9 mouse cellular contexts compared by ENCODE assay signal in the genomic region with DNA sequence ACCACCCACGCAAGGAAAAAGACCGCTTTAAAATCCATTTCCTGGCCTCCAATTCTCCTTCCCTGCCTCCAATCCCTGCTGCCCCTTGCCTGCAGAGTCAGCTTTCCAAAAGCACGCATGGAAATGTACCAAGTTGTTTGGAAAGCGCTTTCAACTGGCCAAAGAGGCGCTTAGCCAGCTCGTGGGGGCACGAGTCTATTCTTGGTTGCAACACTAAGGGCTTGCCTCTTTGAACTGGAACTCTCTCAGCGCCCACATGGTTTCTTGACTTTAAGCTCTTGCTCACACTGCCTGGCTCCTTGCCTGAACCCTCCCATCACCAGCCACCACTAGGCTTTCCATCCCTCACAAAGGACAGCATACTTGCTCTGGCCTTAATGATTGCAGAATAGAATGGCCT. TPM values are rescaled to one million over a fixed set of nuclear protein-coding genes. Genes with fewer than 3 reads are reported as not detected.
DNase-seq lines count a peak whose midpoint lies in the region; ATAC-seq lines count a peak whose summit lies in the region.
"Had no signal": no experiment of that assay in that cellular context is flagged by ENCODE, and none has a peak within 500 bp of the region (broad histone marks: within the 10 kb centered on the region; RNA-seq: fewer than 3 reads in every experiment).

No protein-coding gene starts in this region.

- peak overlapping the region; percentile 29; the same call in 1 of the 2 replicates for H3K9ac ChIP-seq in embryonic facial prominence, embryonic 11.5 days (replicated peaks; ENCODE audit: low read length)

- H3K27me3 ChIP-seq in embryonic facial prominence, embryonic 11.5 days (ENCODE audit: control insufficient read depth, insufficient read depth, low read length) = no peaks in the 10 kb centered on the region
- peaks cover 12% of the 10 kb centered on the region; the same call in 1 of the 2 replicates for H3K27me3 ChIP-seq in embryonic facial prominence, embryonic 10.5 days (replicated peaks; ENCODE audit: low read depth, poor library complexity, severe bottlenecking)

- no peak overlapping the region for H3K4me3 ChIP-seq in embryonic facial prominence, embryonic 11.5 days (ENCODE audit: low read depth, low read length)
- H3K4me3 ChIP-seq in embryonic facial prominence, embryonic 10.5 days = no peak overlapping the region

- H3K4me1 ChIP-seq in embryonic facial prominence, embryonic 11.5 days (ENCODE audit: control insufficient read depth, insufficient read depth, low read length) = no peaks in the 10 kb centered on the region; the same call in 1 of the 2 replicates
- peaks cover 19% of the 10 kb centered on the region for H3K4me1 ChIP-seq in embryonic facial prominence, embryonic 10.5 days

- H3K36me3 ChIP-seq in embryonic facial prominence, embryonic 11.5 days (replicated peaks; ENCODE audit: control insufficient read depth, insufficient read depth, low read depth, low read length) = no peaks in the 10 kb centered on the region
- no peaks in the 10 kb centered on the region for H3K36me3 ChIP-seq in embryonic facial prominence, embryonic 10.5 days (replicated peaks)

- DNase-seq in embryonic facial prominence, embryonic 11.5 days (ENCODE audit: low spot score) = no peak
- DNase-seq in embryonic facial prominence, embryonic 10.5 days (ENCODE audit: low spot score) = no peak
- DNase-seq in adipocyte (ENCODE audit: low spot score) = peak; percentile 99
- DNase-seq in gastrocnemius, postnatal 25 days = peak; percentile 80
- peak; percentile 28 for DNase-seq in kidney, postnatal 14 days
- peak; percentile 62 for DNase-seq in testis, postnatal 10 days (ENCODE audit: low spot score)
- no peak for DNase-seq in MN1 (ENCODE audit: low spot score)

- ATAC-seq in embryonic facial prominence, embryonic 11.5 days (replicated peaks; ENCODE audit: insufficient number of reproducible peaks, low FRiP score, low TSS enrichment, low read depth) = no peak
- ATAC-seq in erythroblast, adult 5-6 weeks (replicated peaks; ENCODE audit: low FRiP score, poor library complexity, severe bottlenecking) = no peak

- no peak overlapping the region for H3K4me2 ChIP-seq in embryonic facial prominence, embryonic 11.5 days (ENCODE audit: low read depth, low read length)

- WGBS in embryonic facial prominence, embryonic 11.5 days = 83% methylated on average over 8 of the region's 8 CpGs
- 84% methylated on average over 8 of the region's 8 CpGs for WGBS in embryonic facial prominence, embryonic 10.5 days

- no peaks in the 10 kb centered on the region for H3K9me3 ChIP-seq in embryonic facial prominence, embryonic 11.5 days (replicated peaks; ENCODE audit: control insufficient read depth, low read length)
- no peaks in the 10 kb centered on the region for H3K9me3 ChIP-seq in embryonic facial prominence, embryonic 10.5 days

- no peak overlapping the region for H3K27ac ChIP-seq in embryonic facial prominence, embryonic 11.5 days (replicated peaks; ENCODE audit: low read depth, low read length)
- no peak overlapping the region for H3K27ac ChIP-seq in embryonic facial prominence, embryonic 10.5 days (replicated peaks)
- H3K27ac ChIP-seq: macrophage had no signal

RNA-seq across cellular contexts. Expression of gene Nnmt, which starts 13.2 kb away (rescaled TPM):
- 2.0 and 2.8 TPM in 2 replicates for polyA plus RNA-seq in embryonic facial prominence, embryonic 11.5 days (2014; fragmentation: Nextera tagmentation; extraction: Ambion mirVana)
- 0.59 and 0.61 TPM in 2 replicates for polyA plus RNA-seq in embryonic facial prominence, embryonic 10.5 days (2016; fragmentation: Nextera tagmentation; extraction: Ambion mirVana)
- total RNA-seq in gastrocnemius, postnatal 25 days (2021) = 1 to 10 TPM; 2.7 to 9.5 TPM
- not detected in 2 replicates for total RNA-seq in erythroblast, adult 5-6 weeks (2015; ENCODE audit: low replicate concordance)
- not detected in 2 replicates for total RNA-seq in erythroblast, adult 5-6 weeks (2017; ENCODE audit: low replicate concordance)
- polyA plus RNA-seq: macrophage had no signal

Comparison
In these comparisons a context has a peak if more than half of its experiments do, and no peak if none do; other contexts are left out.
1. DNase-seq: peak in adipocyte (single experiment), gastrocnemius, postnatal 25 days (single experiment), kidney, postnatal 14 days (single experiment) and testis, postnatal 10 days (single experiment); none in embryonic facial prominence, embryonic 11.5 days (single experiment), embryonic facial prominence, embryonic 10.5 days (single experiment) and MN1 (single experiment).